8 mouse cellular contexts compared by ENCODE assay signal in genomic region chr16:35056306-35056705, GRCm38 (mm10). TPM values are rescaled to one million over a fixed set of nuclear protein-coding genes. Genes with fewer than 3 reads are reported as not detected.
DNase-seq lines count a peak whose midpoint lies in the region; ATAC-seq and TF ChIP-seq lines count a peak whose summit lies in the region.
"Had no signal": no experiment of that assay in that cellular context is flagged by ENCODE, and none has a peak within 500 bp of the region (broad histone marks: within the 10 kb centered on the region; RNA-seq: fewer than 3 reads in every experiment).

No protein-coding gene starts in this region.

- no peak for ATAC-seq in intestine, postnatal 0 days

- peaks cover 3% of the 10 kb centered on the region; the same call in 1 of the 2 replicates for H3K36me3 ChIP-seq in intestine, postnatal 0 days (ENCODE audit: control insufficient read depth, insufficient read depth)
- peaks cover 38% of the 10 kb centered on the region for H3K36me3 ChIP-seq in megakaryocyte, embryonic 14.5 days (replicated peaks; ENCODE audit: low read length)

- TF ChIP-seq CTCF in intestine, postnatal 0 days (IDR thresholded peaks at IDR 0.05; ENCODE audit: low read depth): peak; percentile 71

- no peak overlapping the region for H3K27ac ChIP-seq in intestine, postnatal 0 days (ENCODE audit: low read depth, low read length)
- H3K27ac ChIP-seq: midbrain, embryonic 12.5 days had no signal

- H3K4me3 ChIP-seq in intestine, postnatal 0 days (ENCODE audit: low read depth, low read length): no peak overlapping the region
- peak overlapping the region; percentile 57 for H3K4me3 ChIP-seq in megakaryocyte, embryonic 14.5 days (replicated peaks)
- H3K4me3 ChIP-seq: midbrain, embryonic 12.5 days had no signal

- 24% methylated on average over 5 of the region's 5 CpGs for WGBS in intestine, postnatal 0 days

- H3K4me1 ChIP-seq in intestine, postnatal 0 days (replicated peaks; ENCODE audit: control insufficient read depth, insufficient read depth, low read length): no peaks in the 10 kb centered on the region
- peaks cover 55% of the 10 kb centered on the region for H3K4me1 ChIP-seq in megakaryocyte, embryonic 14.5 days
- H3K4me1 ChIP-seq: midbrain, embryonic 12.5 days had no signal

- H3K9me3 ChIP-seq in intestine, postnatal 0 days (ENCODE audit: control insufficient read depth): no peaks in the 10 kb centered on the region
- no peaks in the 10 kb centered on the region for H3K9me3 ChIP-seq in megakaryocyte, embryonic 14.5 days
- H3K9me3 ChIP-seq: midbrain, embryonic 12.5 days had no signal

- H3K9ac ChIP-seq in intestine, postnatal 0 days (ENCODE audit: low read depth, low read length): no peak overlapping the region
- H3K9ac ChIP-seq: midbrain, embryonic 12.5 days had no signal

- H3K27me3 ChIP-seq in intestine, postnatal 0 days (replicated peaks; ENCODE audit: control insufficient read depth, insufficient read depth, low read length): no peaks in the 10 kb centered on the region
- H3K27me3 ChIP-seq in megakaryocyte, embryonic 14.5 days (replicated peaks): no peaks in the 10 kb centered on the region

- peak; percentile 45 for DNase-seq in left cerebral cortex, adult 11 months (ENCODE audit: low spot score)
- no peak for DNase-seq in left cerebral cortex, postnatal 36 days (ENCODE audit: low spot score in 2 of 2)
- peak; percentile 69 for DNase-seq in NIH3T3 (ENCODE audit: low read depth)
- peak; percentile 63 to 77 for DNase-seq in cerebellum, postnatal 10 days
- DNase-seq in adrenal gland, adult 2 months: no peak

- no peak overlapping the region for H3K4me2 ChIP-seq in intestine, postnatal 0 days (replicated peaks; ENCODE audit: low read depth)
- H3K4me2 ChIP-seq: midbrain, embryonic 12.5 days had no signal

- intact Hi-C loops in left cerebral cortex, postnatal 36 days (cut with DNase I): loop anchor here (5.0 kb wide), 2 partner anchors 101 to 216 kb away; no protein-coding TSS in a partner anchor

RNA-seq across cellular contexts. Expression of gene Hacd2, which starts 34.1 kb away (rescaled TPM):
- 10 to 100 TPM; 25.4 to 32.5 TPM for total RNA-seq in left cerebral cortex, postnatal 36 days (2021)
- polyA plus RNA-seq in intestine, postnatal 0 days (2015; fragmentation: Nextera tagmentation; extraction: Ambion mirVana): 78.7 and 80.2 TPM in 2 replicates
- polyA plus RNA-seq in megakaryocyte, embryonic 14.5 days (2012; ENCODE audit: insufficient read depth, low replicate concordance): 8.7 and 58.7 TPM in 2 replicates
- 10 to 100 TPM; 65.5 to 84.7 TPM for total RNA-seq in adrenal gland, adult 2 months (2021)
- 8.1 and 18.4 TPM in 2 replicates for polyA plus RNA-seq in adrenal gland, adult 2 months (2012; rRNA removed)

Comparison
In these comparisons a context has a peak if more than half of its experiments do, and no peak if none do; other contexts are left out.
1. DNase-seq: peak in left cerebral cortex, adult 11 months (single experiment), NIH3T3 (single experiment) and cerebellum, postnatal 10 days (2 of 2); none in left cerebral cortex, postnatal 36 days (0 of 2) and adrenal gland, adult 2 months (single experiment).